Mouse (Mus musculus) midbrain, embryonic 10.5 days (tissue): Measurements from ENCODE around the gene Clec4f. TPM values are rescaled to one million over a fixed set of nuclear protein-coding genes. Genes with fewer than 3 reads are reported as not detected.
A peak's percentile ranks its signal among the peaks of the same experiment; 100 is the strongest.

ENCODE experiments used
- DNase-seq: peaks from one replicate; pipeline ENCODE4 v3.0.0-alpha.2; 2017; ENCODE audit warnings: low spot score
- H3K27ac ChIP-seq: fragments of 300-500 bp; sonication (generic); replicated peaks from 2 replicates; pipeline ENCODE4 v1.5.1; 2016; ENCODE audit warnings: mild to moderate bottlenecking
- H3K27me3 ChIP-seq: fragments of 300-500 bp; sonication (generic); 2 replicates; pipeline ENCODE4 v1.6.1; 2016; ENCODE audit warnings: low read depth, mild to moderate bottlenecking; ENCODE audit not compliant: poor library complexity, severe bottlenecking
- H3K36me3 ChIP-seq: fragments of 300-500 bp; sonication (generic); 2 replicates; pipeline ENCODE4 v1.6.1; 2016; ENCODE audit warnings: mild to moderate bottlenecking, moderate library complexity
- H3K4me1 ChIP-seq: fragments of 300-500 bp; sonication (generic); 2 replicates; pipeline ENCODE4 v1.6.1; 2016
- H3K4me3 ChIP-seq: fragments of 300-500 bp; sonication (generic); 2 replicates; pipeline ENCODE4 v1.5.1; 2016; ENCODE audit warnings: mild to moderate bottlenecking, moderate library complexity
- H3K9me3 ChIP-seq: fragments of 300-500 bp; sonication (generic); replicated peaks from 2 replicates; pipeline ENCODE4 v1.6.1; 2016; ENCODE audit warnings: mild to moderate bottlenecking
- WGBS: fragments of 180-500 bp; shearing (Covaris S2); methylation state at CpG from one replicate; pipeline ENCODE4 v1.1.7; 2016; 5-methylcytosine and 5-hydroxymethylcytosine counted together
- polyA plus RNA-seq: library from polyadenylated mRNA; unstranded; fragments of >200 nt; fragmentation: Nextera tagmentation; extraction: Ambion mirVana; gene quantifications from 2 replicates; pipeline ENCODE4 v1.2.1, GENCODE M21; 2016

Gene Clec4f
- 0.15 TPM in 1 of 2 replicates, not detected in the other for polyA plus RNA-seq

- WGBS = 93% methylated on average over 2 of the region's 2 CpGs
- no peak for DNase-seq
- Histone ChIP-seq H3K4me3 (no peak within 1 kb of the TSS), H3K4me1 (no peaks in the 10 kb centered on the region), H3K27me3 (no peaks in the 10 kb centered on the region), H3K27ac (no peak within 1 kb of the TSS), H3K36me3 (no peaks in the 10 kb centered on the region), H3K9me3 (no peaks in the 10 kb centered on the region)
Measured at GRCm38 (mm10) chr6:83656087-83656486, at the start of gene Clec4f. Gene Clec4f, minus strand, starts transcription at chr6:83656187.

GRCm38 (mm10) chr6:83704701-83705100, 48.7 kb upstream of the Clec4f start:
- Histone ChIP-seq H3K4me1 (peaks cover 7% of the 10 kb centered on the region), H3K27me3 (peaks cover 100% of the 10 kb centered on the region), H3K36me3 (no peaks in the 10 kb centered on the region), H3K27ac (no peak overlapping the region), H3K4me3 (no peak overlapping the region), H3K9me3 (peaks cover 4% of the 10 kb centered on the region)
- WGBS = 19% methylated on average over 5 of the region's 5 CpGs
- no peak for DNase-seq

GRCm38 (mm10) chr6:83704294-83704693, 48.3 kb upstream of the Clec4f start:
- Histone ChIP-seq H3K9me3 (peaks cover 4% of the 10 kb centered on the region), H3K4me1 (peaks cover 7% of the 10 kb centered on the region), H3K27ac (no peak overlapping the region), H3K36me3 (no peaks in the 10 kb centered on the region), H3K27me3 (peaks cover 100% of the 10 kb centered on the region), H3K4me3 (no peak overlapping the region)
- 12% methylated on average over 1 of the region's 1 CpGs for WGBS
- DNase-seq = peak; percentile 35

DNA sequence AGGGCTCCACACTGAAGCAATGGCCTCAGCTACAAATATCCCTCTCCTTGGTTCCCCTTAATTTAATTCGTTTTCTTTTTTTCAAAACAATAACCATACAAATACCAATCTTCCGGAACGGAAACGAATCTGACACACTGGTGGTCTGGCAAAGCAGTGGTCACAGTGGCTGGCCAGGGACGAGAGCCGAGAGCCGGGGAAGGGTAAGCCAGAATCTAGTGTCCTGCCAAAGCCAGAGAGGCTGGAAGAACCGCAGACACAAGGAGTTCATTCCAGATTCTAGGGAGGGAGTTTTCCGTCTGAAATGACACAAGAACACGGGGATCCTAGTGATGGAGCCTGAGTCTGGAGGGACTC, 47.7 kb upstream of the Clec4f start:
- Histone ChIP-seq H3K36me3 (no peaks in the 10 kb centered on the region), H3K27ac (no peak overlapping the region), H3K27me3 (peaks cover 100% of the 10 kb centered on the region), H3K9me3 (peaks cover 4% of the 10 kb centered on the region), H3K4me1 (peaks cover 7% of the 10 kb centered on the region), H3K4me3 (no peak overlapping the region)
- peak; percentile 52 for DNase-seq
- 2% methylated on average over 10 of the region's 10 CpGs for WGBS

GRCm38 (mm10) chr6:83703000-83703721, 47.2 kb upstream of the Clec4f start:
- Histone ChIP-seq H3K27ac (no peak overlapping the region), H3K9me3 (peaks cover 4% of the 10 kb centered on the region), H3K36me3 (no peaks in the 10 kb centered on the region), H3K27me3 (peaks cover 100% of the 10 kb centered on the region), H3K4me1 (peaks cover 7% of the 10 kb centered on the region), H3K4me3 (no peak overlapping the region)
- WGBS = under 1% methylated on average over 27 of the region's 27 CpGs
- peak; percentile 52 for DNase-seq

- H3K9me3 ChIP-seq = peaks cover 4% of the 10 kb centered on the region
- peaks cover 7% of the 10 kb centered on the region for H3K4me1 ChIP-seq
- H3K36me3 ChIP-seq = no peaks in the 10 kb centered on the region
- H3K27me3 ChIP-seq = peaks cover 100% of the 10 kb centered on the region
- H3K4me3 ChIP-seq = no peak overlapping the region; the same call in 1 of the 2 replicates
- H3K27ac ChIP-seq = no peak overlapping the region
- under 1% methylated on average over 53 of the region's 53 CpGs for WGBS
- DNase-seq = peak; percentile 75
Measured at GRCm38 (mm10) chr6:83702146-83702999, 46.4 kb upstream of the Clec4f start.

DNA sequence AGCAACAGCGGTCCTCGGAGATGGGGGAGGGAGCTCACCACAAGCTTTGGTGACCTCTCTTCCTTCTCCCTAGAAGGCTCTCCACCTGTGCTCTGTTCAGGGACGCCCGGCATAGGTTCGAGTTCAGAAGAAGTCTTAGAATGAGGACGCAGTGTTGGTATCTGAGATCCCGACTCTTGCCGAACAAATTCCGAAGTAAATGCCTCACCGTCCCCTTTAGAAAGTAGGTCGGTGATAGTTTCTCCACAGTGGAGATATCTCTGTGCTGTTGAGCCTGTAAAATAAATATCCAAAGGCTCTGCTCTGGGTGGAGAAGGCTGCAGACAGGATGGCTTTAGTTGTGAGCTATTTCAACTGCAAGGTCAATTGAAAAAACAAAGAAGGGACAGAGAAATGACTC, 45.0 kb upstream of the Clec4f start:
- peaks cover 7% of the 10 kb centered on the region for H3K4me1 ChIP-seq
- H3K27ac ChIP-seq = no peak overlapping the region
- H3K4me3 ChIP-seq = no peak overlapping the region
- H3K9me3 ChIP-seq = peaks cover 4% of the 10 kb centered on the region
- H3K36me3 ChIP-seq = no peaks in the 10 kb centered on the region
- under 1% methylated on average over 11 of the region's 11 CpGs for WGBS
- peaks cover 100% of the 10 kb centered on the region for H3K27me3 ChIP-seq
- peak; percentile 42 for DNase-seq

- peaks cover 4% of the 10 kb centered on the region for H3K9me3 ChIP-seq
- H3K36me3 ChIP-seq = no peaks in the 10 kb centered on the region
- no peak overlapping the region for H3K4me3 ChIP-seq
- H3K27ac ChIP-seq = no peak overlapping the region
- peak; percentile 13 for DNase-seq
- WGBS = 3% methylated on average over 5 of the region's 5 CpGs
- H3K27me3 ChIP-seq = peaks cover 100% of the 10 kb centered on the region
- H3K4me1 ChIP-seq = peaks cover 7% of the 10 kb centered on the region
Measured at GRCm38 (mm10) chr6:83699971-83700370, 44.0 kb upstream of the Clec4f start.

GRCm38 (mm10) chr6:83697932-83698331, 41.9 kb upstream of the Clec4f start:
- DNase-seq = no peak
- no peaks in the 10 kb centered on the region for H3K9me3 ChIP-seq

GRCm38 (mm10) chr6:83696684-83697083, 40.7 kb upstream of the Clec4f start:
- Histone ChIP-seq H3K27ac (no peak overlapping the region), H3K4me3 (no peak overlapping the region), H3K9me3 (no peaks in the 10 kb centered on the region), H3K4me1 (peaks cover 8% of the 10 kb centered on the region), H3K36me3 (no peaks in the 10 kb centered on the region), H3K27me3 (peaks cover 100% of the 10 kb centered on the region)
- WGBS = 3% methylated on average over 7 of the region's 7 CpGs
- DNase-seq = no peak

More at GRCm38 (mm10) chr6:83697932-83698331, 41.9 kb upstream of the Clec4f start:
- H3K36me3 ChIP-seq = no peaks in the 10 kb centered on the region
- H3K27me3 ChIP-seq = peaks cover 100% of the 10 kb centered on the region
- no peak overlapping the region for H3K27ac ChIP-seq
- H3K4me1 ChIP-seq = peaks cover 15% of the 10 kb centered on the region
- WGBS = 1% methylated on average over 8 of the region's 8 CpGs
- no peak overlapping the region for H3K4me3 ChIP-seq

GRCm38 (mm10) chr6:83695731-83696130, 39.7 kb upstream of the Clec4f start:
- Histone ChIP-seq H3K9me3 (no peaks in the 10 kb centered on the region), H3K27ac (no peak overlapping the region), H3K4me3 (no peak overlapping the region), H3K4me1 (peaks cover 8% of the 10 kb centered on the region), H3K27me3 (peaks cover 100% of the 10 kb centered on the region), H3K36me3 (no peaks in the 10 kb centered on the region)
- DNase-seq = no peak
- 3% methylated on average over 3 of the region's 3 CpGs for WGBS

- Histone ChIP-seq H3K9me3 (no peaks in the 10 kb centered on the region), H3K27me3 (peaks cover 99% of the 10 kb centered on the region), H3K4me1 (peaks cover 8% of the 10 kb centered on the region), H3K27ac (no peak overlapping the region), H3K4me3 (no peak overlapping the region), H3K36me3 (no peaks in the 10 kb centered on the region)
- DNase-seq = peak; percentile 65
- WGBS = 0% methylated on average over 9 of the region's 9 CpGs
Measured at GRCm38 (mm10) chr6:83693835-83694234, 37.8 kb upstream of the Clec4f start.

DNA sequence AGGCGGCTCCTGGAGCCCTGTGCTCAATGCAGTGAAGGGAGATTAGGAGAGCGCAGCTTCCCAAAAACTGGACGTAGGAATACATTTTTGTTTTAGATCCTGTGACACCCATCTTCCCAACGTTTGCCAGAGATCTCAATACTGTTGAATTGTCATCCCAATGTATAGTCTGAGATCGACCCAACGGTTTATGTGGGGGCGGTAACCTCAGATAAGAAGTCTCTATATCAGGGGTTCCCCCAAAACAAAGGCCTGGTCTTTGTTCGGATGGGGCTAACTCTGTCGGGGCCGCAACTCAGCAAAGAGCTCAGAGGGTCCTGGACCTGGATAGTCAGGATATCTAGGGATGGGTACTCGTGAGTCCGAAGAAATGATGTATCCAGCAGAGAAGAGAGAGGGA, 37.0 kb upstream of the Clec4f start:
- Histone ChIP-seq H3K27ac (no peak overlapping the region), H3K9me3 (no peaks in the 10 kb centered on the region), H3K27me3 (peaks cover 98% of the 10 kb centered on the region), H3K4me3 (no peak overlapping the region), H3K36me3 (no peaks in the 10 kb centered on the region), H3K4me1 (peaks cover 8% of the 10 kb centered on the region)
- DNase-seq = no peak
- WGBS = 2% methylated on average over 12 of the region's 12 CpGs
